Mouse (Mus musculus) telencephalon, adult 2 months (tissue): Measurements from ENCODE around the gene Inca1.
A peak's percentile ranks its signal among the peaks of the same experiment; 100 is the strongest.

ENCODE experiments used
- DNase-seq: peaks from one replicate; pipeline ENCODE4 v3.0.0-alpha.2; 2011; ENCODE audit warnings: low read depth, low spot score

Inca1 gene

GRCm38 (mm10) chr11:70653345-70654197 is 46.4 kb downstream of the Inca1 start:
- no peak for DNase-seq

GRCm38 (mm10) chr11:70652884-70653344 is 47.0 kb downstream of the Inca1 start:
- DNase-seq = no peak

GRCm38 (mm10) chr11:70652029-70652883 is 47.7 kb downstream of the Inca1 start:
- no peak for DNase-seq

GRCm38 (mm10) chr11:70651391-70651790 is 48.6 kb downstream of the Inca1 start:
- no peak for DNase-seq

- no peak for DNase-seq
Measured at GRCm38 (mm10) chr11:70650322-70651175, 49.4 kb downstream of the Inca1 start.

- DNase-seq = no peak
Measured at GRCm38 (mm10) chr11:70649185-70649734, 50.7 kb downstream of the Inca1 start.

- DNase-seq = no peak
Measured at GRCm38 (mm10) chr11:70648512-70648911, 51.4 kb downstream of the Inca1 start.

GRCm38 (mm10) chr11:70647716-70648420 is 52.1 kb downstream of the Inca1 start:
- no peak for DNase-seq

GRCm38 (mm10) chr11:70646691-70647650 is 53.0 kb downstream of the Inca1 start, which contains the start of the genes Rnf167 and Slc25a11:
Gene Rnf167 (plus strand): TSS chr11:70647235.
Gene Slc25a11 (minus strand): TSS chr11:70647479.
- peak; percentile 99 for DNase-seq

GRCm38 (mm10) chr11:70646259-70646555 is 53.7 kb downstream of the Inca1 start:
- no peak for DNase-seq

GRCm38 (mm10) chr11:70645461-70646258 is 54.3 kb downstream of the Inca1 start:
- DNase-seq = no peak

- no peak for DNase-seq
Measured at GRCm38 (mm10) chr11:70644564-70645103, 55.3 kb downstream of the Inca1 start.

- DNase-seq = no peak
Measured at GRCm38 (mm10) chr11:70643051-70643450, 56.9 kb downstream of the Inca1 start.

GRCm38 (mm10) chr11:70641241-70641640 is 58.7 kb downstream of the Inca1 start:
- no peak for DNase-seq

- no peak for DNase-seq
Measured at GRCm38 (mm10) chr11:70639976-70640375, 60.0 kb downstream of the Inca1 start.

GRCm38 (mm10) chr11:70638714-70639278 is 61.2 kb downstream of the Inca1 start, which contains the start of gene Gp1ba:
Gene Gp1ba (plus strand): TSS chr11:70639122.
- DNase-seq = no peak
